Mouse (Mus musculus): ENCODE data around the gene Cd83. TPM values are rescaled to one million over a fixed set of nuclear protein-coding genes. Genes with fewer than 3 reads are reported as not detected.

The Cd83 gene
- total RNA-seq, 2 experiments from 2014 or later, result 0.67 to 0.77 TPM

GRCm38 (mm10) chr13:43806371-43807271 is 22.0 kb downstream of the Cd83 start:
- DNase-seq, result no peak

- DNase-seq, result no peak
Observed at GRCm38 (mm10) chr13:43807272-43807675, 22.7 kb downstream of the Cd83 start.

- DNase-seq, result peak; percentile 60
Observed at GRCm38 (mm10) chr13:43810621-43811020, 26.0 kb downstream of the Cd83 start.

- no peak for DNase-seq
Observed at GRCm38 (mm10) chr13:43811835-43812234, 27.3 kb downstream of the Cd83 start.

GRCm38 (mm10) chr13:43813431-43813830 is 28.9 kb downstream of the Cd83 start:
- DNase-seq, result no peak

- DNase-seq, result no peak
Observed at GRCm38 (mm10) chr13:43817461-43817860, 32.9 kb downstream of the Cd83 start.

- DNase-seq, result no peak
Observed at GRCm38 (mm10) chr13:43818307-43819019, 33.9 kb downstream of the Cd83 start.

- DNase-seq, result no peak
Observed at GRCm38 (mm10) chr13:43819020-43819310, 34.4 kb downstream of the Cd83 start.

- no peak for DNase-seq
Observed at GRCm38 (mm10) chr13:43820071-43820470, 35.5 kb downstream of the Cd83 start.

- no peak for DNase-seq
Observed at GRCm38 (mm10) chr13:43822306-43822705, 37.7 kb downstream of the Cd83 start.

- no peak for DNase-seq
Observed at GRCm38 (mm10) chr13:43828648-43829047, 44.1 kb downstream of the Cd83 start.

- DNase-seq, result peak; percentile 66
Observed at GRCm38 (mm10) chr13:43830892-43831673, 46.5 kb downstream of the Cd83 start.

GRCm38 (mm10) chr13:43832731-43833130 is 48.2 kb downstream of the Cd83 start:
- DNase-seq, result no peak

GRCm38 (mm10) chr13:43836376-43836775 is 51.8 kb downstream of the Cd83 start:
- DNase-seq, result no peak

- DNase-seq, result no peak
Observed at GRCm38 (mm10) chr13:43837812-43838211, 53.2 kb downstream of the Cd83 start.

GRCm38 (mm10) chr13:43845151-43845550 is 60.6 kb downstream of the Cd83 start:
- DNase-seq, result no peak

- DNase-seq, result no peak
Observed at GRCm38 (mm10) chr13:43847186-43847585, 62.6 kb downstream of the Cd83 start.

- DNase-seq, result no peak
Observed at GRCm38 (mm10) chr13:43849816-43850215, 65.2 kb downstream of the Cd83 start.

- no peak for DNase-seq
Observed at GRCm38 (mm10) chr13:43851108-43851507, 66.5 kb downstream of the Cd83 start.

Data from gastrocnemius, postnatal 25 days (tissue).